Mouse (Mus musculus): ENCODE measurements around the gene Kcnk16. TPM values are rescaled to one million over a fixed set of nuclear protein-coding genes. Genes with fewer than 3 reads are reported as not detected.

Gene Kcnk16
- total and polyA plus RNA-seq, 3 experiments = not detected

DNA sequence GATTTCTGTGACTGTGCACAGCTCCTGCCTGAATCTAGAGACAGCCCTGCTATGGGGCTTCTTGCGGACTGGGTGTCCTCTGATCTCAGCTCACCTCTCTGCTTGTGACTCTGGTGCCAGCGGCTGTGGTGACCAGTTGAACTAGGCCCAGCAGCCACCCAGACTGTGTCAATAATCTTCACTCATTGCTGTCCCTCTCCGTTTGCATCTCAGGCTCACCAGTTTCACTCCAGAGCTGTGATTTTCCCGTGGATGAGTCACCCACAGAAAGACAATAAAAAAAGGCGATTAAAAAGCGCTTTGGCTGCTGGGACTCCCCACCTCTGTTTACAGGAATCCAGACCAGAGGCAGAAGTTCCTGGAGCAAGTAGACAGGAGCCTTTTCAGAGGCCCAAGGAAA, 39.6 kb downstream of the Kcnk16 start:
- H3K27ac ChIP-seq (ENCODE audit: control insufficient read depth, low read depth, low read length) = no peak overlapping the region
- TF ChIP-seq BHLHE40 (IDR thresholded peaks at IDR 0.05; ENCODE audit: borderline replicate concordance, low read depth, low read length) (no peak), E2F4 (IDR thresholded peaks at IDR 0.05; ENCODE audit: borderline replicate concordance, low read depth, low read length) (no peak), MEF2A (IDR thresholded peaks at IDR 0.05; ENCODE audit: extremely low read depth, insufficient replicate concordance, low read depth, low read length, poor library complexity, severe bottlenecking) (no peak), USF2 (IDR thresholded peaks at IDR 0.05; ENCODE audit: borderline replicate concordance in 1 of 2, insufficient read depth in 1 of 2, low read depth in 1 of 2, low read length in 2 of 2) (no peak), POLR2A (IDR thresholded peaks at IDR 0.05; ENCODE audit: control insufficient read depth in 1 of 2, insufficient read depth in 1 of 2, low read depth in 1 of 2, low read length in 2 of 2, poor library complexity in 1 of 2) (no peak), MAFK (IDR thresholded peaks at IDR 0.05; ENCODE audit: borderline replicate concordance, low read depth, low read length) (no peak), ELF1 (IDR thresholded peaks at IDR 0.05; ENCODE audit: low read depth, low read length) (no peak), SMC3 (IDR thresholded peaks at IDR 0.05; ENCODE audit: low read depth, low read length) (no peak), ZC3H11A (IDR thresholded peaks at IDR 0.05; ENCODE audit: low read depth, low read length) (no peak), USF1 (IDR thresholded peaks at IDR 0.05; ENCODE audit: low read depth, low read length) (no peak), HCFC1 (IDR thresholded peaks at IDR 0.05; ENCODE audit: low read depth, low read length) (no peak), RAD21 (IDR thresholded peaks at IDR 0.05; ENCODE audit: low read depth, low read length) (no peak), SIN3A (IDR thresholded peaks at IDR 0.05; ENCODE audit: low read length) (no peak), CHD1 (IDR thresholded peaks at IDR 0.05; ENCODE audit: low read depth, low read length) (no peak)
- no peaks in the 10 kb centered on the region for H3K36me3 ChIP-seq (ENCODE audit: control insufficient read depth in 1 of 2, insufficient read depth in 2 of 2, low read length in 2 of 2)
- H3K9ac ChIP-seq (ENCODE audit: control insufficient read depth, low read depth, low read length, poor library complexity, severe bottlenecking) = no peak overlapping the region
- no peaks in the 10 kb centered on the region for H3K9me3 ChIP-seq (replicated peaks; ENCODE audit: insufficient read depth, low read length)
- H3K27me3 ChIP-seq (ENCODE audit: control insufficient read depth in 1 of 2, insufficient read depth in 2 of 2, low read length in 2 of 2) = peaks cover 0 to 8% of the 10 kb centered on the region in 2 experiments; a peak in 3 of 4 replicates
- H3K4me1 ChIP-seq (ENCODE audit: control insufficient read depth in 1 of 2, insufficient read depth in 2 of 2, low read length in 2 of 2) = no peaks in the 10 kb centered on the region
- H3K79me2 ChIP-seq (ENCODE audit: control insufficient read depth, insufficient read depth, low read length, poor library complexity) = no peaks in the 10 kb centered on the region
- H3K4me3 ChIP-seq (ENCODE audit: control insufficient read depth in 1 of 2, insufficient read depth in 1 of 2, low read depth in 2 of 2, low read length in 2 of 2) = no peak overlapping the region
- no peak for DNase-seq (ENCODE audit: low read depth, low spot score)

DNA sequence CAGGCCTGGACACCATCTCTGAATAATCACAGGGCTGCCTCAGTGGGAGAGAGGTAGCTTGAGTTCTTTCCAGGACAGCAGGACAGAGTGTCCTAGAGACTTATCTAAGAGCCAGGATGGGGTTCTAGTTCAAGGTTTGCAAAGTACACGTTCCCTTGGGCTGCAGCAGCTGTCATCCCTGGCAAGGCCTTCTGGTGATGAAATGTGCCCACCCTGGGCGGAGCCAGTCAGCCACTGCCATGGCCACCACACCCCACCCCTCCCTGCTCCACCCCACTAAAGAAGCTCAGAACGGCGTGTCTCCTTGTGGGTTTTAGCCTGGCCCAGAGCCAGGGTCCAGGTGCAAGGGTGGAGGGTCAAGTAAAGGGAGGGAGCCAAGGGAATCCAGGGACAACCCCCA, 40.7 kb downstream of the Kcnk16 start:
- peaks cover 0 to under 1% of the 10 kb centered on the region in 2 experiments; a peak in 1 of 4 replicates for H3K4me1 ChIP-seq (ENCODE audit: control insufficient read depth in 1 of 2, insufficient read depth in 2 of 2, low read length in 2 of 2)
- H3K27ac ChIP-seq (ENCODE audit: control insufficient read depth, low read depth, low read length) = no peak overlapping the region
- TF ChIP-seq ETS1 (IDR thresholded peaks at IDR 0.05; ENCODE audit: low read depth, low read length) (no peak), HCFC1 (IDR thresholded peaks at IDR 0.05; ENCODE audit: low read depth, low read length) (no peak), NELFE (IDR thresholded peaks at IDR 0.05; ENCODE audit: low read depth, low read length) (no peak), EP300 (IDR thresholded peaks at IDR 0.05; ENCODE audit: low read depth in 1 of 2, low read length in 2 of 2) (no peak), RCOR1 (IDR thresholded peaks at IDR 0.05; ENCODE audit: low read depth, low read length) (no peak)
- H3K9ac ChIP-seq (ENCODE audit: control insufficient read depth, low read depth, low read length, poor library complexity, severe bottlenecking) = no peak overlapping the region
- H3K4me3 ChIP-seq (ENCODE audit: control insufficient read depth in 1 of 2, insufficient read depth in 1 of 2, low read depth in 2 of 2, low read length in 2 of 2) = no peak overlapping the region
- no peaks in the 10 kb centered on the region for H3K9me3 ChIP-seq (replicated peaks; ENCODE audit: insufficient read depth, low read length)
- no peaks in the 10 kb centered on the region for H3K36me3 ChIP-seq (ENCODE audit: control insufficient read depth in 1 of 2, insufficient read depth in 2 of 2, low read length in 2 of 2)
- H3K27me3 ChIP-seq (ENCODE audit: control insufficient read depth in 1 of 2, insufficient read depth in 2 of 2, low read length in 2 of 2) = peaks cover 0 to 5% of the 10 kb centered on the region in 2 experiments; a peak in 3 of 4 replicates
- DNase-seq (ENCODE audit: low read depth, low spot score) = no peak
- no peaks in the 10 kb centered on the region for H3K79me2 ChIP-seq (ENCODE audit: control insufficient read depth, insufficient read depth, low read length, poor library complexity)
